Mouse (Mus musculus) heart, postnatal 0 days (tissue): ENCODE measurements around the gene Olfr1402. TPM values are rescaled to one million over a fixed set of nuclear protein-coding genes. Genes with fewer than 3 reads are reported as not detected.

Experiments
- ATAC-seq: fragments of 200-750 bp; cut with Nextera tagmentation; 2 replicates; pipeline ENCODE4 v1.8.0; 2017; ENCODE audit warnings: low read depth, moderate number of reproducible peaks, moderate library complexity; ENCODE audit not compliant: insufficient read depth
- DNase-seq: peaks from one replicate; pipeline ENCODE4 v3.0.0-alpha.2; 2016; ENCODE audit warnings: low spot score
- H3K27ac ChIP-seq: fragments of 300-500 bp; sonication (generic); 2 replicates; pipeline ENCODE4 v1.5.1; 2014; ENCODE audit warnings: low read depth, mild to moderate bottlenecking
- H3K27me3 ChIP-seq: fragments of 300-500 bp; sonication (generic); 2 replicates; pipeline ENCODE4 v1.6.1; 2014; ENCODE audit warnings: low read length, mixed read lengths; ENCODE audit not compliant: control insufficient read depth, insufficient read depth
- H3K36me3 ChIP-seq: fragments of 300-500 bp; sonication (generic); replicated peaks from 2 replicates; pipeline ENCODE4 v1.6.1; 2014; ENCODE audit warnings: low read length, mixed read lengths; ENCODE audit not compliant: control insufficient read depth, insufficient read depth
- H3K4me1 ChIP-seq: fragments of 300-500 bp; sonication (generic); 2 replicates; pipeline ENCODE4 v1.6.1; 2014; ENCODE audit warnings: antibody characterized with exemption; ENCODE audit not compliant: control insufficient read depth, insufficient read depth
- H3K4me2 ChIP-seq: fragments of 300-500 bp; sonication (generic); 2 replicates; pipeline ENCODE4 v1.6.1; 2014; ENCODE audit warnings: low read depth, mild to moderate bottlenecking, low read length, moderate library complexity
- H3K4me3 ChIP-seq: fragments of 300-500 bp; sonication (generic); 2 replicates; pipeline ENCODE4 v1.5.1; 2014; ENCODE audit warnings: low read depth, low read length
- H3K9ac ChIP-seq: fragments of 300-500 bp; sonication (generic); replicated peaks from 2 replicates; pipeline ENCODE4 v1.6.1; 2014; ENCODE audit warnings: low read depth, low read length, mixed read lengths
- H3K9me3 ChIP-seq: fragments of 300-500 bp; sonication (generic); replicated peaks from 2 replicates; pipeline ENCODE4 v1.6.1; 2016; ENCODE audit warnings: low read length; ENCODE audit not compliant: control insufficient read depth
- CTCF ChIP-seq: IDR thresholded peaks from 2 replicates; pipeline ENCODE4 v1.5.1; 2016; ENCODE audit warnings: antibody characterized with exemption, control low read depth, low read depth
- EP300 ChIP-seq: IDR thresholded peaks from 2 replicates; pipeline ENCODE4 v1.6.1; 2016; ENCODE audit warnings: antibody characterized with exemption, low read depth
- WGBS: fragments of 180-500 bp; shearing (Covaris S2); extraction: QIAGEN DNeasy Blood & Tissue Kit; methylation state at CpG from one replicate; pipeline ENCODE4 v1.1.7; 2014; 5-methylcytosine and 5-hydroxymethylcytosine counted together
- polyA plus RNA-seq: library from polyadenylated mRNA; unstranded; fragments of >200 nt; fragmentation: Nextera tagmentation; extraction: Ambion mirVana; gene quantifications from 2 replicates; pipeline ENCODE4 v1.2.1, GENCODE M21; 2015
- total RNA-seq: library from RNA; depleted of rRNA; stranded (reverse); fragments of >200 nt; gene quantifications from 2 replicates; pipeline ENCODE4 v1.2.3, GENCODE M21; 2014; ENCODE audit warnings: low replicate concordance; rRNA removed

Olfr1402 gene
- total RNA-seq (not detected in 2 replicates), polyA plus RNA-seq (not detected in 2 replicates)

- DNase-seq = no peak
- ATAC-seq = no peak
- Histone ChIP-seq H3K4me3 (no peak within 1 kb of the TSS), H3K9me3 (no peaks in the 10 kb centered on the region), H3K27ac (no peak within 1 kb of the TSS), H3K27me3 (no peaks in the 10 kb centered on the region), H3K4me2 (no peak within 1 kb of the TSS), H3K9ac (no peak within 1 kb of the TSS), H3K4me1 (no peaks in the 10 kb centered on the region), H3K36me3 (no peaks in the 10 kb centered on the region)
- TF ChIP-seq EP300 = no peak
- no peak for TF ChIP-seq CTCF
- WGBS = 61% methylated on average over 1 of the region's 1 CpGs
Observed at GRCm38 (mm10) chr3:97421920-97422319, at the start of gene Olfr1402. Gene Olfr1402 (minus strand): TSS chr3:97422020.

- ATAC-seq = no peak
- TF ChIP-seq CTCF = no peak
- TF ChIP-seq EP300 = no peak
- 71% methylated on average over 4 of the region's 4 CpGs for WGBS
- no peaks in the 10 kb centered on the region for H3K36me3 ChIP-seq
- H3K9me3 ChIP-seq = no peaks in the 10 kb centered on the region
- H3K27me3 ChIP-seq = no peaks in the 10 kb centered on the region
- H3K4me1 ChIP-seq = no peaks in the 10 kb centered on the region
- no peak overlapping the region for H3K4me2 ChIP-seq
- H3K9ac ChIP-seq = no peak overlapping the region
- no peak overlapping the region for H3K4me3 ChIP-seq
- H3K27ac ChIP-seq = no peak overlapping the region
- no peak for DNase-seq
Observed at GRCm38 (mm10) chr3:97455286-97455685, 33.5 kb upstream of the Olfr1402 start.

DNA sequence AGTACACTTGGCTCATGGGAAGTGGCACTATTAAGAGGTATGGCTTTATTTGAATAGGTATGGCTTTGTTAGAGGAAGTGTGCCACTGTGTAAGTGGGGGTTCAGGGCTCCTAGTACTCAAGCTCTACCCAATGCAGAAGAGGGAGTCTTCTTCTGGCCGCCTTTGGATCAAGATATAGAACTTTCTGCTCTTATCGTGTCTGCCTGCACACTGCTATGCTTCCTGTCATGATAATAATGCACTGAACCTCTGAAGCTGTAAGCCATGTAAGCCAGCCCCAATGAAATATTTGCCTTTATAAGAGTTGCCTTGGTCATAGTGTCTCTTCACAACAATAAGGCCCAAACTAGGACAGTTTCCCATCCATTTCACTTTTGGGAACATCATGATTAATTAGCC, 16.8 kb upstream of the Olfr1402 start:
- H3K4me3 ChIP-seq = no peak overlapping the region
- H3K9me3 ChIP-seq = no peaks in the 10 kb centered on the region
- H3K27me3 ChIP-seq = no peaks in the 10 kb centered on the region
- ATAC-seq (no peak), DNase-seq (no peak)
- TF ChIP-seq EP300 (no peak), CTCF (no peak)
- no peak overlapping the region for H3K27ac ChIP-seq
- no peaks in the 10 kb centered on the region for H3K36me3 ChIP-seq
- no peak overlapping the region for H3K9ac ChIP-seq
- no peak overlapping the region for H3K4me2 ChIP-seq
- 70% methylated on average over 2 of the region's 2 CpGs for WGBS
- H3K4me1 ChIP-seq = no peaks in the 10 kb centered on the region

DNA sequence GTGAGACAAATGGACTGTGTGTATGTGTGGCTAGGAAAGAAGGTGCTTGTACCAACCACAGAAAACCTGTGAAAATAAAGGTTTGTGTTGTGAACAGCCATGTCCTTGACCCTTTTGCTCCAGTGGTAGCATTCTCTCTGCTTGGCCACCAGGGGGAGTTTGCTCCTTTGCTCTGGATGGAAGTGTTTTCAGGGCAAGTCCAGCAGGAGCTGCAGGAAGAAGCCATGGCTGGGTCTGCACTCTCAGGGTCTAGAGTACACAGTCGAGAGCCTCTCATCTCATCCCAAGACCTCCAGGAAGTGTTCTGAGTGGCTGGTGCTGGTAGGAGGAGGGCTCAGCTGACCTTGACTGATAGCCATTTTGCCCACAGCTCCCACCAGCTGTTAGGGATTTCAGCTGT, 27.5 kb downstream of the Olfr1402 start:
- Histone ChIP-seq H3K36me3 (no peaks in the 10 kb centered on the region), H3K4me2 (no peak overlapping the region), H3K9me3 (no peaks in the 10 kb centered on the region), H3K27me3 (no peaks in the 10 kb centered on the region), H3K9ac (no peak overlapping the region), H3K4me3 (no peak overlapping the region), H3K4me1 (no peaks in the 10 kb centered on the region), H3K27ac (no peak overlapping the region)
- ATAC-seq = no peak
- peak; percentile 39 for DNase-seq
- no peak for TF ChIP-seq EP300
- TF ChIP-seq CTCF = peak; percentile 77
- WGBS = 16% methylated on average over 1 of the region's 1 CpGs

DNA sequence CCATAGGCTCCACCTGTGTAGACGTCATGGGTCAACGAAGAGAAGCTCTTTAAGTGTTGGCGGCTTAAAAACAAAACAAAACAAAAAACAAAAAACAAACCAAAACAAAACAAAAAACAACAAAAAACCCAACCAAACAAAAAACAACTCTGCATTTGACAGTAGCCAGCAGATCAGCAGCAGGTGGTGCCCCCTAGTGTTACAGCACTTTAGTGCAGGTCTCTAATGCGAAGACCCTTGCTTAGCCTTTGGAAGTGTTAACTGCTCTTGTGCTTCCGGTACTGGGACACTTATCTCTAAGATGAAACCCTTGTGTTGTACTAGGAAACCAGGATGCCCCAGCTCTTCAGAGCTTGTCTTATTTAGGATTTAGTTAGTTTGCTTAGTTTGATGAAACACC, 28.7 kb downstream of the Olfr1402 start:
- TF ChIP-seq CTCF (peak; percentile 49), EP300 (no peak)

DNA sequence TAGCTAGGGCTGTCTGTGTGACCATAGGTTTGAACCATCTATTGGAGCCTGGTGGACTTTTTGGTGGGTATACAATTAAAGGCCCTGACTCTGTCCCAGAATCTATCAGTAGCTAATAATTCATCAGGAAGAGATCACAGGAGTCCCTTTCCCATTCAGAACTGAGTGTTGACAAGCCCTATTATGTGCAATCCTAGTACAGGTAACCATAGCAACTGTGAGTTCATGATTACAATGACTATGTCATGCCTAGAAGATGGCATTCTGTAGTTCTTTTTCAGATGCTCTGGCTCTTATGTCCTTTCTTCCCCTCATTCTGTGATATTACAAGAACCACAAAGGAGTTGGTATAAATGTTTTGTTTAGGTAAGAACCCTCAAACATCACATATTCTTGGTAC, 51.4 kb downstream of the Olfr1402 start:
- no peak for ATAC-seq
- H3K36me3 ChIP-seq = no peaks in the 10 kb centered on the region
- no peaks in the 10 kb centered on the region for H3K27me3 ChIP-seq

More for the DNA sequence above, 28.7 kb downstream of the Olfr1402 start:
- ATAC-seq (no peak), DNase-seq (no peak)
- Histone ChIP-seq H3K4me3 (no peak overlapping the region), H3K27ac (no peak overlapping the region), H3K27me3 (no peaks in the 10 kb centered on the region), H3K4me2 (no peak overlapping the region), H3K9ac (no peak overlapping the region), H3K36me3 (no peaks in the 10 kb centered on the region), H3K4me1 (no peaks in the 10 kb centered on the region), H3K9me3 (no peaks in the 10 kb centered on the region)
- WGBS = 65% methylated on average over 5 of the region's 5 CpGs

More for the DNA sequence above, 51.4 kb downstream of the Olfr1402 start:
- no peaks in the 10 kb centered on the region for H3K4me1 ChIP-seq
- H3K9me3 ChIP-seq = no peaks in the 10 kb centered on the region
- no peak overlapping the region for H3K27ac ChIP-seq
- H3K4me2 ChIP-seq = no peak overlapping the region
- TF ChIP-seq EP300 = no peak
- no peak for TF ChIP-seq CTCF
- H3K4me3 ChIP-seq = no peak overlapping the region
- DNase-seq = no peak
- H3K9ac ChIP-seq = no peak overlapping the region
